Mouse (Mus musculus) neutrophil, adult 5-6 weeks (primary cell): ENCODE data around the gene Gm49322. TPM values are rescaled to one million over a fixed set of nuclear protein-coding genes. Genes with fewer than 3 reads are reported as not detected.
"Not testable (repeated sequence)": the region's sequence is repeated elsewhere in the genome, so short reads cannot be mapped to it uniquely, and the experiment has no call there.

Experiments
- ATAC-seq: fragments of 151-379, 151-347 bp; 2 replicates; pipeline ENCODE4 v1.8.0; 2017; ENCODE audit warnings: mild to moderate bottlenecking, moderate TSS enrichment; ENCODE audit not compliant: insufficient number of reproducible peaks, poor library complexity, low FRiP score, severe bottlenecking; ENCODE audit errors: extremely low read depth
- total RNA-seq: library from RNA; stranded (forward); fragments of 200-1000 nt; gene quantifications from 2 replicates; pipeline ENCODE4 v1.2.3, GENCODE M21; 2017

Gene Gm49322
- total RNA-seq, 1 experiment from 2014 or later = 1.3 TPM

DNA sequence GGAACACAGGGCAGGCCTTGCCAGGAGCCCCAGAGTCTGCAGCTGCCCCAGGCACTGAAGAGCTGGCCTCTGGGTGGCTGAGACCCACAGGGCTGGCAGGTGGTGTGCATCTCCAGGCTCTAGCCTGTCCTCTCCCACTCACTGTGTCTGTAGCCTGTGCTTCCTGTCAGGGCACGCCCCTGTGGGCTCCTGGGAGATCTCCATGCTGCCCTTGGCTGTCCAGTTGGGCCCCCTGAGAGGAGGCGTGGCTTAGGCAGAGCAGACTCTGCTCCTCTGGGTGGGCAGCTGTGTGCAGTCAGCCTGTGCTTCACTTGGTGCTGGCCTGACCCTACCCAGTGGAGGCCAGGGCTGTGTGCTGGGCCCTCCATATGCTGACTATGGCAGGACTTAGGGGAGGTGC, 21.9 kb downstream of the Gm49322 start:
- ATAC-seq = no peak

DNA sequence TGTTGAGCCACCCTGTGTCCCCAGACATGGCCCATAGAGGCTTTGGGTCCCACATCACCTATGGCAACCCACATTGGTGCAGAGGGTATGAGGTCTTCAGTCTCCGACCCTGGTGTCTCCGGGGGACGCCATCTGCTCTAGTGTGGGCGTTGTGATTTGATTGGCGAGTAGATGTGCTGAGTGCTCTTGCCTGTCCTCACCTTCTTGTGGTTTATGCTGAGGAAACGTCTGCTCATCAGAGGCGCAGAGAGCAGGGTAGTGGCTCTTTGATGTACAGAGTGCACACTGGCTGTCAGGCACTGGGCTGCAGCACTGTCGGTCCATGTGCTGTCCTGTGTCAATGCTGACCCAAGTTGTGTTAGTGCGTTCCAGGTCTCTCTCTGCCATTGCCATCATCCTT, 23.1 kb downstream of the Gm49322 start:
- ATAC-seq = peak; percentile 4; the same call in 1 of the 2 replicates

DNA sequence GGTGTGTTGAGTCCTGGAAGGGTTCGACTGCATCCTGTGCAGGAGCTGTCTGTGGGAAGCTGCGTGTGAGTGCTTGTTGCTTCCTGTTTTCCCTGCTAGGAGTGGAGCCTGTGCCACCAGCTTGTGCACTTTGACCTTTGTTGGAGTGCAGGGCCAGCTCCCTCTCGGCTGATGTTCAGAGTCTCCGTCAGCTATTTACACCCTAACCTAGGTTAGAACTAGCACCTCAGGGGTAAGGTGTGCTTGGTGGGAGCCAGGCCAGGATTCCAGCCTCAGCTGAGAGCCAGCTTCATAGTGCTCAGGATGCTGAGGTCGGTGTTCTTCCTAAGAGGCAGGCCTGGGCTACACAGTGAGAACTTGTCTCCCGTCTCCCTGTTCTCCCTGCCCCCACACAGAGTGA, 29.5 kb downstream of the Gm49322 start:
- ATAC-seq = no peak

DNA sequence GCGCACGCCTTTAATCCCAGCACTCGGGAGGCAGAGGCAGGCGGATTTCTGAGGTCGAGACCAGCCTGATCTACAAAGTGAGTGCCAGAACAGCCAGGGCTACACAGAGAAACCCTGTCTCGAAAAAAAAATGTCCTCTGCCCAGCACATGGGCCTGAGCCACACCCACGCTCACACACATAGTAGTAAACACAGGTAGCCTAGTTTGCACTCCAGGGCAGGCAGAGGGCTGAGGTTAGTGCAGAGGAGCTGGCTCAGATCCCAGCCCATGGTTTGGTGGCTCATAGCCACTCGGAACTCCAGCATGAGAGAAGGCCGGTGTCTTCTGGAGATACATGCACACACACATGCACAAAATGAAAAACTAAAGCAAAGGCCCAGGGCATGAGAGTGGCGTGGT, 41.1 kb downstream of the Gm49322 start:
- no peak for ATAC-seq

DNA sequence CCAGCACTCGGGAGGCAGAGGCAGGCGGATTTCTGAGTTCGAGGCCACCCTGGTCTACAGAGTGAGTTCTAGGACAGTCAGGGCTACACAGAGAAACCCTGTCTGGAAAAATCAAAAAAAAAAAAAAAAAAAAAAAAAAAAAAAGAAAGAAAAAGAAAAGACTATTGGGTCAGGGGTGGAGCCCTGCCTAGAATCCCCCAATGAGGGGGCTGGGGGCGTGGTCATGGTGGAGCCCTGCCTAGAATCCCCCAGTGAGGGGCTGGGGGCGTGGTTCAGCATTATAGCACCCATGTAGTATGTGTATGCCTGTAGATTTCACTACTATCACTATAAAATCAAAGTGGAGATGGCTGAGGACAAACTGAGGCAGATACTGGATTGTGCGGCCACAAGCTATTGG, 44.1 kb downstream of the Gm49322 start:
- ATAC-seq = not testable (repeated sequence)

DNA sequence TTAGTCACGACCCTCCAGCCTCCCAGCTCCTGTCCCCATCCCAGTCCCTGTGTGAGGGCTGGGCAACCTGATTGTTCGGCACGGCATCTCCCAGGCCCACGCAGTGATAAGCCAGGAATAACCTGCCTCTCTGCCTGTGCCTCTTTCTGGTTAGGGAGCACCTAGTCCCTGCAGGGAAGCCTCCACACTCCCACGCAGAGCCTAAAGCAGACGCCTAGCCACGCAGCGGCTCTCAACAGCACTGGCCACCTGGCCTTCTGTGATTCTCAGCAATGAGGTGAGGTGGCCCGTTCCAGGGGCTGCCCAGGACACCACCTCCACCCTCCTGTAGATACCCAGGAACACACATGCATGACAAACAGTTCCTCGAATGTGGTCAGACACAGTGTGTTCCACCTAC, 44.6 kb downstream of the Gm49322 start:
- ATAC-seq = no peak

DNA sequence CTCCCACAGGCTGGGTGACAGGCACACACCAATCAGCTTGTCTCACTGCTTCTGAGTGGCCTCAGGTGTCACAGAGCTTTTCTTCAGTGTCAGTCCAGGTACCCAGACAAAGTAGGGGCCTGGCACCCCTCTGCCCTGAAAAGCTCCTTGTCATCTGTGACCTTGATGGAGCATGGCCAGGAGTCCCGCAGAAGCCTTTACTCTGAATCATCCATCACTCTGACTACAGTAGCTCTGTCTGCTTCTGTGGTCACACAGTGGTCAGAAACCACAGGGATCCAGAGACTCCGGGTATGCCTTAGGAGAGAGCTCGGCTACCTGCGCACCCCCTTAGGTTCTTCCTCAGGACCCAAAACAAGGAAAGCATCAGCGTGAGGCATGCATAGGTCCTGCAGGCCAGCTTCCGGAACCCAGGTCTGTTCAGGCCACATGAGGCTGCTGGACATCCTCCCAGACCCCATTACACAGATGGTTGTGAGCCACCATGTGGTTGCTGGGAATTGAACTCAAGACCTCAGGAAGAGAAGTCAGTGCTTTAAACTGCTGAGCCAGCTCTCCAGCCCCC, 47.4 kb downstream of the Gm49322 start:
- ATAC-seq = no peak

DNA sequence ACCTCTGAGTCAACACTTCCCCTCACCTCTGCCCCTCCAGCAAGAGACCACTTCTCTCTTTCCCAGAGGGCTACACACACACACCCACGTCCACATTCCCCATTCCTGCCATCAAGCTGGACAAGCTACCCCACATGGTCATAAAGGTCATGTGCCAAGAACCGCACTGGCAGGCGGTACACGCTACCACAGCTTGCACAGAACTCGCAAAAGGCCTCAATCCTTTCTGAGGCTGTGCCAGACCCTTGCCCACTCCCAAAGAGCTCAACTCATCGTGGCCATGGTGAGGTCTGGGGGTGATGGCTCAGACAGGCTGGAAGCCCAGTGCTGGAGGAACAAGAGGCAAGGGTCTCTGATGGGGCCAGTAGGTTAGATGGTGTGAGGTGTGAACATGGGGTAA, 49.0 kb downstream of the Gm49322 start:
- no peak for ATAC-seq

DNA sequence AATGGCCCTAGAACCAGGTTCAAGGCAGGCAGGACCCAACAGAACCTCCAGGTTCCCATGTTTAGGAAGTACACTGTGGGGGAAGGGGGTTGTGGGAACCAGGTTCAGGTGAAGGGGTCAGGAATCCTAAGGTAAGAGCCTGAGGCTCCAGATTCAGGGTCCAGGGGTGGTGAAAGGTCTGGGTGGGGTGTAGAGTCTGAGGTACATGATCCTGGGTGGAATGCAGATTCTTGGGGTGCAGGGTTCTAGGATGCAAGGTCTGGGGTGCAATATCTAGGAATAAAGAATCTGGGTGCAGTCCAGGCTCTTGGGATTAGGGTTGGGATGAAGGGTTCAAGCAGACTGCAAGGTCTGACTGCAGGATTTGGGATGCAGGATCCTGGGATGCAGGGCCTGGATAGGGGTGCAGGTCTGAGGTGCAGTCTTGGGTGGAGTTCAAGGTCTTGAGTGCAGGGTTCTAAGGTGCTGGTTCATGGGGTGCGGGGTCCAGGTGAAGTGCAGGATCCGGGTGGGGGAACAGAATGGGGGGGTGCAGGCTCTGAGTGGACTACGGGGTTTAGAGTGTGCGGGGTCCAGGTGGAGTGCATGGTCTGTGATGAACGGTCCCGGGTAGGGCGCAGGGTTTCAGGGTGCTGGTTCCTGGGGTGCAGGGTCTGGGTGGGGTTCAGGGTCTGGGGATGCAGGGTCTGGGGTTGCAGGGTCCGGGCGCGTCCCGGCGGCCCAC, 49.7 kb downstream of the Gm49322 start:
- ATAC-seq = no peak

DNA sequence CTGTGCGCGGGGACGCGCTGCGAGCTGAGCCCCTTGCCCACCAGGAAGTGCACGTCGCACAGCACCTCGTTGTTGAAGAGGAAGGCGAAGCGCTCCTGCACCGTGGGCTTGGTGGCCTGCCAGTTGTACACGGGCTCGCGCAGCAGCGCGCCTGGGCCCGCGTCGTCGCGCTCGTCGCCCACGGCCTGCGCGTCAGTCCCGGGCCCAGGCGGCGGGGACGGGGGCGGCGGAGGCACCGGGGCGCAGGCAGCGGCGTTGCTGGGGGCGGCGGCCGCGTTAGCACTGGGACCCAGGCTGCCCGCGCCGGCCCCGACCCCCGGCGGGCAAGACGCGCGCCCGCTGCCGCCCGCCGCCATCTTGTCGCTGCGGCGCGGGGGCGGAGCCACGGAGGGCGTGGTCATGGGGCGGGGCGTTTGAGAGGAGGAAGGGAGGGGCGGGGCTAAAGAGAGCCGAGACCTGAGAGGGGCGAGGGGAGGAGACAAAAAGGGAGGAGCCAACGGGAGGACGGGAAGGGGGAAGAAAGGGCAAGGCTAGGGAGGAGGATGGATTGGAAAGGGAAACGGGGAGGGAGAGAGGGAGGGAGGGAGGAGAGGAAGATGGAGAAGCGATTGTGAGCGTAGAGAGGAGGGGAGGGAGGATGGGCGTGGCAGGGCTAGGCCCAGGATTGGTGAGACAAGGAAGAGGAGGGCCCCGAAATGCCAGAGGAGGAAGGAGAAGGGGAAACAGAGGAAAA, 50.5 kb downstream of the Gm49322 start:
- peak; percentile 71 for ATAC-seq

DNA sequence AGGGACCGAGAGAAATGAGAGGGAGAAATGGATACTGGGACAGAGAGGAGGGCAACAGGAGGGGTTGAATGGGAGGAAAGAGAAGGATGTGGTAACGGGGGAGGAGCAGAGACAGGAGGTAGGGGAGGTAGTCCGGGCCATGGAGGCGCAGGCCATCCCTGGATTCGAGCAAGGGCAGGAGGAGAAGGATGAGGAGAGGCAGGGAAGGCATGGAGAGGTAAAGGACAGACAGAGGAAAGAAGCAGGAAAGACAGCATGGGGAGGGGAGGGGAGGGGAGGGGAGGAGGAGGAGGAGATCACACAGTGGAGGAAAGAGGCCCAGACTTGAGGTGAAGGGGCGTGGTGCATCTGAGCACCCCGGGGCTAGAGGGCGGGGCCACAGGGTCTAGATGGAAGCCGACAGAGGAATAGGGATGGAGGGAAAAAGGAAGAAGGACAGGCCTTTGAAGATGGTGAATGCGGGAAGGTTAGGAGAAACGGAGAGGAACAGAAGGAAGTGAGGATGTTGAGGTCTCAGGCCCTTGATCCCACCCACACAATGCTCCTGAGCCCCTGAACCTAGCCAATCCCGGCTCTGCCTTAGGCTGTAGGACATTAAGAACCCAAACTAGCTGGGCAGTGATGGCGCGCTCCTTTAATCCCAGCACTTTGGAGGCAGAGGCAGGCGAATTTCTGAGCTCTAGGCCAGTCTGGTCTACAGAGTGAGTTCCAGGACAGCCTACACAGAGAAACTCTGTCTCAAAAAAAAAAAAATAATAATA, 51.2 kb downstream of the Gm49322 start, which contains the start of gene Btbd2:
Gene Btbd2, minus strand, starts transcription at position 209 of the 761 bp plus-strand sequence.
- ATAC-seq = no peak

DNA sequence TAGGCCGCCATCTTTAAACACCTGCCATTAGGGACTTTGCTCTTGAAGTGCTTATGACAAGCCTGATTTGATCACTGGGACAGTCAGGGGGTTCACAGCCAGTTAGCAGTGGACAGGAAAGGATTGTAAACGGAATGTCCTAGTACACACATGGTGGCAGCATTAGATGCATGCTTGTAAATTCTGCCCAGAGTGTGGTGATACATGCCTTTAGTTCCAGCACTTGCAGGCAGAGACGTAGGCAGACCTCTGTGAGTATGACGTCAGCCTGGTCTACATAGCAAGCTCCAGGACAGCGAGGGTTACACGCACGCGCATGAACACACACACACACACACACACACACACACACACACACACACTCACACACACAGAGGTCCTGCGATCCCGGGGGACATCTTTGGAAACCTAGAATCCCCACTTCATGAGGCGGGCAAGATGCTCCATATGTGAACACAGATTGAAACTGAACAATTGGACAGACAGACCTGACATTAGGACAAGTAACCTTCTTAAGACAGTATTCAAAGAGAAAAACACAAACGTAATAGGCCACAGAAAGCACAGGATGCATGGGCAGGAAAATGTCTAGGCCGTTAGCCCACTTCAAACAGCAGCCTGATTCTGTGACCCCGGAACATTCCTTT, 52.5 kb downstream of the Gm49322 start:
- ATAC-seq = no peak

DNA sequence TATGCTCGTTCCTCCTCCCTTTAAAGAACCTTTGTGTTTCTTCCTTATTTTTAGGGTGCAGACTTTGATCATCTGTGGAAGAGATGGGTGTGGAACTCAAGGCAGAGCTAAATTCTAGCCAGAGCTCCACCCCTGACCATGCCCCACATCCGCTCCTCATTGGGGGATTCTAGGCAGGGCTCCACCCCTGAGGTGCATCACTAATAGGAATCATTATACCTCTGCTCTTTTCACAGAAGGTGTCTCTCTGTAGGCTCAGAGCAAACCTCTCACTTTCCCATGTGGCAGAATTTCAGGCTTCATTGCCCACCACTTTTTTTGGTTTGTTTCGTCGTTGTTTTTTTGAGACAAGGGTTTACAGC, 53.0 kb downstream of the Gm49322 start:
- ATAC-seq = peak; percentile 43; the same call in 1 of the 2 replicates

DNA sequence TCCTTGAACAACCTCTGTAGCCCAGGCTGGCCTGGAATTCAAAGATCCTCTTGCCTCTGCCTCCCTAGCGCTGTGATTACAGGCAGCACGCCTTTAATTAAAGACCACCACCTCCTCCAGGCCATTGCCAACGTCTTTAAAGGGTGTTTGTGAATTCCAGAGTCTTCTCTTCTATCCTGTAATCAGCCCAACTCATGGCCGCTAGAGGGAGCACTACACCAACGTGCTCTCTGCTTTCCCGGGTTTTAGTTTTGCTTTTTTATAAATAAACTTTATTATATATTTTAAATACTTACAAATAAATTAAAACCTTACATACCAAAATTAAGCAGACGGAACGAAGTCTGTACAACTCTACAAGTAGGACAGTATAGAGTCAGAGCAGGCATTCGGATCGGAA, 53.4 kb downstream of the Gm49322 start:
- no peak for ATAC-seq

DNA sequence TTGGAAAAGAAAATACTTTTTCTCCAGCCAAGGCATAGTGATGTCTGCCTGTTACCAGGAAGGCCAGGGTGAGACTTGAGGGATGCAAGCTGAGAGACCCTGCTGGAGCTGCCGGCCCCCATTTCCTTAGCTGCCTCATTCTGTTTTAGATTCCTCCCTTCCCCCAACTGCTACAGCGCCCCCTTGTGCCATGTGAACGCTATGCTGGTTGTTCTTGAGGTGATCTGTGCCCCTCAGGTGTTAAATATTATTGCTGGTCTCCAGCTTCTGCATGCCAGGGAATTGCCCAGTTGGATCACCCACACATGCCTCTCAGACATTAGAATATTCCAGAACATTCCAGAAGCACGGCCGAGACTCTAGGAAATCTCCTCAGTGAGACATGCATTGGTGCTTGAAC, 55.3 kb downstream of the Gm49322 start:
- ATAC-seq = peak; percentile 31; the same call in 1 of the 2 replicates

DNA sequence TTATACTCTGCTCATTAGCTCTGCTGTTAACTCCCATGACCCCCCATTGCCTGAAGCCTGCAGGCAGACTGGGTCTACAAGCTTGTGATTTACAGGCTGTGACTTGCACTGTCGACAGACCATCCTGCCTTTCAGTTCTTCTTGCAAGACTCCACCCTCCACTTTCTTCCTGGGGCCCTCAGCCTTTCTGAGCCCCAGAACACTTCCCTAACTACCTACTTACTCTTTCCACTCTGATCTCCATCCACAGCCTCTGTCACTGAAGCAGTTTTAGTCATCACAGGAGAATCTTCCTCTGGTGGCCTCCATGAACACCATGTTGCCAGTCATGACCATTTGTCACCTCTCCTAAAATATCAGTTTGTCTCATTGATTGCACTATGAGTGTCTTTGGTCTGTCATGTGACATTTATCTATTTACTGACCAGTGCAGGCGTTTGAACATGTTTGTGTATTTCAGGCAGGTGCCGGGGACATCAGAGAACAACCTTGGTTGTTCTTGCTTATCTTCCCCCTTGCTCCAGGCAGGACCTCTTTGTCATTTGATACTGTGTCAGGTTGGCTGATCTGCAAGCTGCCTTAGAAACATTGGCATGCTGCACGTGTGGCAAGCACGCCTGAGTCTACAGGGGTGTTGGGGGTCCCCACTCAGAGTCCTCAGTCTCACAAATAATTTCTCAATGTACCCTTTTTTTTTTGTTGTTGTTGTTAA, 57.8 kb downstream of the Gm49322 start:
- 0 out of 2 replicates have a peak, but pooled peaks have one; percentile 7 for ATAC-seq

DNA sequence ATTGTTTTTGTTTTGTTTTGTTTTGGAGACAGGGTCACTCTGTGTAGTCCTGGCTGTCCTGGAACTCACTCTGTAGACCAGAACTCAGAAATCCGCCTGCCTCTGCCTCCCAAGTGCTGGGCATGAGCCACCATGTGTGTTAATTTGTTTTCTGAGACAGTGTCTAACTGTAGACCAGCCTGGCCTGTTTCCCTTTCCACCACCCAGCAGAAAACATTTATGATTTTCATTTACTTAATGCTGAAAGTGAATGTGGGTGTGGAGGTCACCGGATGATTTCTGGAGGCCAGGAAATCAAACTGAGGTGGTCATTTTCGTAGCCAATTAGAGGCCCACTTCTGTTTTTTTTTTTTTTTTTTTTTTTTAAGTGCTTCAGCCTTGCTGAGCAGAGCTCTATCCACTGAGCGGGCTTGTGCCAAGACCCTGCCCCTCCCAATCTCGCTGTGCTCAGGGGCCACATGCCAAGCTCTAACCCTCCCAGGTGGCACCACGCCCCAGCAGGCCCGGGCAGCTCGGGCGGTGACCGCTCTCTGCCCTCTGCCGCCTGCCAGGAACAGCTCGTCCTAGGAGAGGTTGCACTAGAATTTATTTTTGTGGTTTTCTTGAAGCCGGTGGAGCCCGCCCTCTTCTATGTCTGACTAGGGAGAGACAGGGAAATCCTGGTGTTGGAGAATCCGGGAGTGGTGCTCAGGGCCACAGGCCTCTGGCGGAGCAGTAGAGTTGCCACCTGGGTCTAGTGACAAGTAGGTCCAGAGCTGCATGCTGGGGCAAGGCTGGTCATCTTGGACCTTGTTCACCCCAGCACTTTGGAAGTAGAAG, 58.6 kb downstream of the Gm49322 start:
- ATAC-seq = no peak

DNA sequence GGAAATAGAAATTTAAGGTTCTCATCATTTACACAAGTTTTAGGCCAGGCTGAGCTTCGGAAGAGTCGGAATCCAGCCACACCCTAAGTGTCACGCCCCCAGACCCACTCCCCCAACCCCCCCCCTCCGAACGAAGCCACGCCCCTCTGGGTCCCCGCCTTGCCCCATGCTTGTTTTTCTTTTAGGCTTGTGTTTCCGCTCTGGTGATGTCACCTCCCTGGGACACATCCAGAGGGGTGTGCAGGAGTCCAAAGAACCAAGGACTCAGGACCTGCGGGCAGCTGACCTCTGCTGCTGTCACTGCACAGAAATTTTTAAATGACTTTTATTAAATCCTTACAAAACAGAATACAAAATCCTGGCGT, 59.2 kb downstream of the Gm49322 start:
- no peak for ATAC-seq
